Mouse (Mus musculus) cerebellum, adult 2 months (tissue): ENCODE results near the gene Iqcb1.

Experiments used
- CTCF ChIP-seq: fragments of 200-500 bp; IDR thresholded peaks from 2 replicates; pipeline ENCODE4 v1.5.1; 2011; ENCODE audit warnings: low read depth, mild to moderate bottlenecking, control low read depth, low read length, moderate library complexity, borderline replicate concordance; ENCODE audit not compliant: insufficient read depth
- POLR2A ChIP-seq: fragments of 200-500 bp; IDR thresholded peaks from 2 replicates; pipeline ENCODE4 v1.6.1; 2011; ENCODE audit warnings: low read length, control low read depth, borderline replicate concordance; ENCODE audit not compliant: insufficient read depth

GRCm38 (mm10) chr16:36808616-36809015 is 19.6 kb upstream of the Iqcb1 start:
- no peak for TF ChIP-seq CTCF
- no peak for TF ChIP-seq POLR2A
